Mouse (Mus musculus): ENCODE measurements at regions not wholly inside any gene's neighbourhood (a gene's known extent, or its start where the extent isn't known, plus 50 kb on each side); places are given as distances from the start of the nearest gene placed in this dataset.
"Not testable (repeated sequence)": the region's sequence is repeated elsewhere in the genome, so short reads cannot be mapped to it uniquely, and the experiment has no call there.

DNA sequence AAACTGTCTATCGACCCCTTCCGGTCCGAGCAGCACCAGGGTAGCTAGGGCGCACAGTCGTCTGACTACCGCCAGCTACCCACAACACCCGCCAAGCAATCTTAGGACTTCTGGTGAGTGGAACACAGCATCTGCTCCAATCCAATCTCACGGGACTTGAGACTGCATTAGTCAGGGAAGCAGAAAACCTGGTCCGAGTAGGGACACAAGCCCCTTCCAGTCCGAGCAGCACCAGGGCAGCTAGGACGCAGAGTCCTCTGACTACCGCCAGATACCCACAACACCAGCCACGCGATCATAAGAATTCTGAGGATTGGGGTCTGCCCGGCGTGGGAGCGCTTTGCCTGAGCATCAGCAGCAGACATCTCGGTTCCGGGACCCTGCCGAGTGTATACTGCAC, 79.6 kb downstream of the Gm10715 start:
- peak; percentile 42 for DNase-seq (ENCODE audit: low read depth, low spot score)

DNA sequence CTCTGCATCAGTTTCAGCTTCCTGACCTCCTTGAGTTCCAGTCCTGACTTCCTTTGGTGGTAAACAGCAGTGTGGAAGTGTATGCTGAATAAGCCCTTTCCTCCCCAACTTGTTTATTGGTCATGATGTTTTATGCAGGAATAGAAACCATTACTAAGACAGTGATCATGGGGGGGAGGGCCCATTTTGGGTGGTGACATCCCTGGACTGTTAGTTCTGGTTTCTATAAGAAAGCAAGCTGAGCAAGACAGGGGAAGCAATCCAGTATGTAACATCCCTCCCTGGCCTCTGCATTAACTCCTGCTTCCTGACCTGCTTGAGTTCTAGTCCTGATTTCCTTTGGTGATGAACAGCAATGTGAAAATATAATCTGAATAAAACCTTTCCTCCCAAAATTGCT, 124.5 kb downstream of the Gm10715 start:
- DNase-seq (ENCODE audit: low read depth, low spot score) = no peak

DNA sequence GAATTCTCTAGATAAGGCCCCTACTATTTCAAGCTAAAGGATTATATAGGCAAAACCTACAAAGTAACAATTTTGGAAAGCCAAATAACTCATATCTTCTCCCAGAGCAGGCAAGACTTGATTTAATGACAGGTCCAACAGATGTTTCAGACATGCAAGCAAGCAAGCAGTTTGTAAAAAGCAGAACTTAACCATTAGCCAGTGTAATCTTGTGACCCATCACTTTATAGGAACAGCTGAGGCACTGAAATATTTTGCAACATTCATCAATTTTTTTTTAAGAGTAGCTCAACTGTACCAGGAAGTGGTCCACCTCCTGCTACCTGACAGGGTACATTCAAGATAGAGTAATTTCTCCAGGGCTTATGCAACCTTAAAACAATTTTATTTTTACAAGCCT, 147.7 kb downstream of the Gm10715 start:
- DNase-seq (ENCODE audit: low read depth, low spot score) = no peak

DNA sequence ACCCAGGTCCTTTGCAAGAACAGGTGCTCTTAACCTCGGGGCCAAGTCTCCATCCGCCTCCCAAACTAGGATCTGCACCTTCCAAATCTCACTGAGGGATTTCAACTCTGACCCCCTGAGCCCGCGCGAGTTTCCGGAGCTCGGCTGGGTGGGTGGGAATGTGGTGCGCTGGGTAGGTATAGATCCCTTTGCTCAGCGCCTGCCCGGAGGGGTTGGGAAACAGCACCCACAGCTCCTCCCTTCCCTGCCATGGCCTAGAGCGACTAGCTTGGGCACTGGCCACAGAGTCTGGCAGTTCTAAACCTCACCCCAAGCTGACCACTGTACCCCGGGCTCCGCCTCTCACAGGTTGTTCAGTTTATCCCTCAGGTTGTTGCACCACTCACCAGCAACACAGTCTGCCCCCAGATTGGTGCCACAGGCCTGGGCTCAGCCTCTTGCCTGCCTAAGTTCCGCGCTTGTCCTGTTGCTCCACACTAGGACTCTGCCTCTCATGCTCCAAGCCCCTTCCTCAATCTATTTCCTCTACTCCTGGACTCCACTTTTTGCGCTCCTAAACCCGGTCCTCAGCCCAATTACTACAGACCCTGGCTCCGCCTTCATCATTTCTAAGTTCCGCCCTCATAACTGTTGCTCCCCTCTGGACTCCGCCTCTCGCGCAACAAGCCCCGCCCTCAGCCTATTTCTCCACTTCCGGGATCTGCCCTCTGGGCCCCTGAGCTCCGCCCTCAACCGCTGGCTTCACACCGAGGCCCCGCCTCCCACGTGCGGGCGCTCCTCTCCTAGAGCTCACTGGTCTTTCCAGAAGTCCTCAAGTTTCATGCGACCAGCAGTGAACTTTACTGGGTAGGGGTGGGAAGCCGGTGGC, 135.6 kb upstream of the Alkbh8 start:
- DNase-seq (ENCODE audit: low read depth, low spot score) = peak; percentile 89

DNA sequence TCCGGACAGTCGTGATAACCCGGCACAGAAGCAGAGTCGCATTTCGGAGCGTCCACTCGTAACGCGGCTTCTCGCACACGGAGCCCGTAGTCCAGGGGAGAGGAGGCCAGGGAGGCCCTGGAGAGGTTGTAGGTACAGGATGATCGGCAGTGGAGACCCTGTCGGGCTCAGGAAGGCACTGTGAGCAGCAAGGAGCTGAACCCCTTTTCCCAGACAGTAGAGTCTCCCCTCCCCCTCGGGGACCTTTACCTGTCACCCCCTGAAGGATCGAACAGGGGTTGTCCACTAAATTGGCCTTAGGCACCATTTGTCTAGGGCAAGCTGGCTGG, 135.0 kb upstream of the Alkbh8 start:
- not testable (repeated sequence) for DNase-seq (ENCODE audit: low read depth, low spot score)

DNA sequence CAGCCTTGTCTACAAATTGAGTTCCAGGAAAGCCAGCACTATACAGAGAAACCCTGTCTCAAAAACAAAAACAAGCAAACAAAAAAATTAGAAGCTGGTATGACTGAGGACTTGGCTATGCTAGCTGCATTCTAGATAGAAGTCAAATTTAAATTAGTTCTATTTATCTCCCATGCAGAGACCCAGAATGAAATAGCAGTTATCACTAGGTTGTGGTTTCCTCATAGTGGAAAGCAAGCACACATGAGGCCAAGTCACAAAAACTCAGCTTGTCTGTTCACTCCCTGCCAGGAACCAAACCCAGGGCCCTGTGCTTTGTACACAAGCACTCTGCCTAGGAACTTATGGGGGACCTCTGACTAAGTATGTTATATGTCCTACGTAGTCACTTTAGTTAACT, 126.8 kb upstream of the Alkbh8 start:
- not testable (repeated sequence) for DNase-seq (ENCODE audit: low read depth, low spot score)

DNA sequence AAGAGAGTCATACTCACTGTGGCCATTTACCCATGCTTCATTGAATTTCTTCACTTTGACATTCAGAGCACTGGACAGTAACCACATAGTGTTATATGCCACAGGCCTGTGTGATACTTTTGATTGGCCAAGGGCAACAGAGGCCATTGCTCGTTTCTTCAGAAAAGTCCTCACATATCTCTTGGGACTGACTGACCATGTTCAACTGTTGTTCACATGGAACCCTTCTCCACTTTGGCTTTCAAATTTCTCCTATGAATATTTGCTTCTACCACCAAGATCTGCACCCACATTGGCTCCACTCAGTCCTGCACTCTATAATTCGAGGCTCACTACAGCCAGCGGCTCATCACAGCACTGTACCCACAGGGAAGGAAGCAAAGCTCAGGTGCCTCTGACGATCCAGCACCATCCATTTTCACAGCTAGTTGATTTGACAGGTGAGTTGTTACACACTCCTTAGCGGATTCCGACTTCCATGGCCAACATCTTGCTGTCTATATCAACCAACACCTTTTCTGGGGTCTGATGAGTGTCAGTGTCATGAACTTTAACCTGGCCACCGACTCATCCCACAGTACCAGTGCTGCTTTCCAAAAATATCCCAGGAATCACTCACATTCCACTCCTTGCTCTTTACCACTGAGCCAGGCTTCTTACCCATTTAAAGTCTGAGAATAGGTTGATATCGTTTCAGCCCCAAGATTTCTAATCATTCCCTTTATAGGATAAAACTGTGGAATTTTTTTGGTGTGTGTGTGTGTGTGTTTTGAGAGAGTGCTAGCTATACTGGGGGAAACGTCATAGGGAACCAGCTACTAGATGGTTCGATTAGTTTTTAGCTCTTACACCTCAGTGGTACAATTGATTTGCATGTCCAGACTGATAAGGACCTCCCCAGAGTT, 76.3 kb upstream of the Alkbh8 start:
- peak; percentile 93 for DNase-seq (ENCODE audit: low read depth, low spot score)

DNA sequence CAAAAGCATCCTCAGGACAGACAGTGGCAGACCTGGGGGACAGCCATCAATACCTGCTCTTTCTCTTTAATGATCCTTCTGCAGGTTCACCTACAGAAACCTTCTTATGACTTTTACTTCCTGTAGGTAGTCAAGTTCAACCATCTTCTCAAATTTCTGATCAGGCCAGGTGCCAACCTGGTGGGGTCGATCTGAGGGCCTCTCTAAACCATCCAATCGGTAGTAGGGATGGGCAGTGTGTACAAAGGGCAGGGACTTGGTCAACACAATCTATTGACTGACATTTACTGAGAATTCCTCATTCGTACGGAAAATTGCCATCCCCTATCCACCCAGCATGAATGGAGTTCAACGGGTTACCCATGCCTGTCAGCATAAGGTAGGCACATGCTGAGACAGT, 74.8 kb upstream of the Alkbh8 start:
- DNase-seq (ENCODE audit: low read depth, low spot score) = no peak

DNA sequence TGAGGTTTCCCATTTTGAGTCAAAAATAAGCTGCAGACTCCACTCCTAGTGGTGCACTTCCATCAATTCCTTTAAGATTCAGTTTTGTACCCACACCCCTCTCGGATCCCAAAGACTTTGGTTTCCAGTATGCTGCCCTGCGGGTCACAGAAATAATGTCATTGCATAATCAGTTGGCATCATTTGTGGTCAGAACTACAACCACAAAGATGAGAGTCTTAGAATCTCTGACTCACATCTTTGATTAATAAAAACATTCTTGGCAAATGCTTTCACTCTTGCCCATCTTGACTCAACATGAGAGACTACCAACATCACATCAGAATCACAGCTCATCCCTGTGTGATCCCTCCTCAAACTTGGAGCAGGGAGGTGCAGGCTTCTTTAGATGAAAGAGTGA, 74.1 kb upstream of the Alkbh8 start:
- DNase-seq (ENCODE audit: low read depth, low spot score) = no peak

DNA sequence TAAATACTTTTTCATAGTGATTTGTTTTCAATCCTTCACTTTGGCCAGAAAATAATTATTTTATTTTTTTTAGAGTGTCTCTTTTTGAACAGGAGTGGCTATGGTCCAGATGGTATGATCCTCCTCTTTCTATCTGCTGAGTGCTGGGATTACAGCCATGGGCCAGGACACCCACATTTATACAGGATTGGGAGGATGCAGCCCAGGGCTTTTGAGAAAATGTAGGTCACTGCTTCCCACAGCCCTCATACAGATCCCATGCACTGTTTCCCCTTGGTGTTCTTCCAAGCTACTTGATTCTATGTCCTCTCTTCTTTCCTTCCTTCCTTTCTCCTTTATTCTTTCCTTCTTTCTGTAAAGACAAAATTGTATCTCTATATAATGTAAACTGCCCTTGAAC, 70.5 kb upstream of the Alkbh8 start:
- DNase-seq (ENCODE audit: low read depth, low spot score) = no peak

DNA sequence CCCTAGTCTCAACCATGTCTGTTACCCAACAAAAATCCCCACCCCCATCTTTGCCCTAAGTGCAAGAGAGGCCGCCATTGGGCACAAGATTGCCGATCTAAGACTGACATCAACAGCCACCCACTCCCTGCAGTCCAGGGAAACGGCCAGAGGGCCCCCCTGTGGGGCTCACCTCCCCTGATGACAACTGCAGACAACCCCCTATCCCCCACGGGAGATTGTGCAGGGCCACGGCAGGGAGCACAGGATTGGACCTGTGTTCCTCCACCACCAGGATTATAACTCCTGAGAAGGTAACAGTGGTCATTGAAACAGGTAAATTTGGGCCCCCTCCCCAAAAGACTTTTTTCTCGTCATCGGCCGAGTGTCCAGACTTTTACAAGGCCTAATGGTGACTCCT, 54.4 kb upstream of the Alkbh8 start:
- not testable (repeated sequence) for DNase-seq (ENCODE audit: low read depth, low spot score)

DNA sequence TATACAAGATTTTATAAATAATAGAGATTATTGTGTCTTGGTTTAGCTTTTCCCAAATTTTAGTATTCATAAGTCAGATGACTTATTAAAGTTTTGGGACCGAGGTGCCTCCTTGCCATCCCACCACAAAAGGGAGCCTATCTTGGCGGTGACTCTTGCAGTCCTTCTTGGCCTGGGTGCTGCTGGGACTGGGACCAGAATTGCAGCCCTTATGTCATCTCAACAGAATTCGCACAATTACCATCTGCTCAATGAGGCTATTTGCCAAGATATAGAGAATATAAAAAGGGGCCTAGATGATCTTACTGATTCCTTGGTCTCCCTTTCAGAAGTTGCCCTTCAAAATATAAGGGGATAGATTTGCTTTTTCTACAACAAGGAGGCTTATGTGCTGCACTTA, 53.0 kb upstream of the Alkbh8 start:
- DNase-seq (ENCODE audit: low read depth, low spot score) = not testable (repeated sequence)

DNA sequence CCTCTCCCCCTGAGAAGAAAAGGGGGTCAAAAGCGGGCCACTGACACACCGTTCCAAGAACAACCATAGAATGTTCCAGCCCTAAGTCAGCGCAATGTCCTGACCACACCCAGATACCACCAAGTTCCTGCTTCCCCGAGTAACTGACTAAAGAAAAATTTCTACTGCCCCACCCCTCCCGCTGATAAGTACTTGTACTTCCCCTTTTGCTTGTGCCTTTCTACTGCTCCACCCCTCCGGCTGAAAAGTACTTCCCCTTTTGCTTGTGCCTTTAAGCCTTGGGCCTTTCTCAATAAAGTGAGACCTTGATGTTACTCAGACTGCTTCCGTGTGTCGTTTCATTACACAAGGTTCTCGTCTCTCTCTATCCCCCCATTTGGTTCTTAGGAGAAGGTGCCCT, 51.6 kb upstream of the Alkbh8 start:
- peak; percentile 27 for DNase-seq (ENCODE audit: low read depth, low spot score)
